Mouse (Mus musculus) limb, embryonic 14.5 days (tissue): Measurements from ENCODE around the gene Tvp23a. TPM values are rescaled to one million over a fixed set of nuclear protein-coding genes. Genes with fewer than 3 reads are reported as not detected.

Experiments used
- ATAC-seq: fragments of 200-750 bp; cut with Nextera tagmentation; 2 replicates; pipeline ENCODE4 v1.8.0; 2017; ENCODE audit warnings: low read depth, moderate number of reproducible peaks, moderate TSS enrichment; ENCODE audit not compliant: low FRiP score
- DNase-seq: peaks from one replicate; pipeline ENCODE4 v3.0.0-alpha.2; 2015; ENCODE audit warnings: low spot score
- H3K27ac ChIP-seq: fragments of 300-500 bp; sonication (generic); replicated peaks from 2 replicates; pipeline ENCODE4 v1.5.1; 2014; ENCODE audit warnings: low read depth, mild to moderate bottlenecking, low read length, moderate library complexity, mixed read lengths
- H3K27me3 ChIP-seq: fragments of 300-500 bp; sonication (generic); 2 replicates; pipeline ENCODE4 v1.6.1; 2014; ENCODE audit warnings: low read length, mixed read lengths; ENCODE audit not compliant: control insufficient read depth, insufficient read depth
- H3K36me3 ChIP-seq: fragments of 300-500 bp; sonication (generic); 2 replicates; pipeline ENCODE4 v1.6.1; 2014; ENCODE audit warnings: mild to moderate bottlenecking, low read length, moderate library complexity, mixed read lengths; ENCODE audit not compliant: control insufficient read depth, insufficient read depth
- H3K4me1 ChIP-seq: fragments of 300-500 bp; sonication (generic); 2 replicates; pipeline ENCODE4 v1.6.1; 2014; ENCODE audit warnings: antibody characterized with exemption, low read length, mixed read lengths; ENCODE audit not compliant: control insufficient read depth, insufficient read depth
- H3K4me2 ChIP-seq: fragments of 300-500 bp; sonication (generic); replicated peaks from 2 replicates; pipeline ENCODE4 v1.6.1; 2014; ENCODE audit warnings: low read depth, mild to moderate bottlenecking, low read length, moderate library complexity; ENCODE audit not compliant: severe bottlenecking
- H3K4me3 ChIP-seq: fragments of 300-500 bp; sonication (generic); replicated peaks from 2 replicates; pipeline ENCODE4 v1.5.1; 2014; ENCODE audit warnings: low read length
- H3K9ac ChIP-seq: fragments of 300-500 bp; sonication (generic); 2 replicates; pipeline ENCODE4 v1.6.1; 2014; ENCODE audit warnings: mild to moderate bottlenecking, low read depth, low read length, moderate library complexity; ENCODE audit not compliant: severe bottlenecking
- H3K9me3 ChIP-seq: fragments of 300-500 bp; sonication (generic); 2 replicates; pipeline ENCODE4 v1.6.1; 2016; ENCODE audit warnings: low read length; ENCODE audit not compliant: control insufficient read depth
- POLR2A ChIP-seq: fragments of 200-500 bp; IDR thresholded peaks from 2 replicates; pipeline ENCODE4 v1.8.0; 2012; ENCODE audit warnings: inconsistent platforms, mild to moderate bottlenecking, moderate library complexity, borderline replicate concordance; ENCODE audit not compliant: insufficient read depth, insufficient read length; ENCODE audit errors: extremely low read depth
- WGBS: fragments of 180-500 bp; shearing (Covaris S2); extraction: QIAGEN DNeasy Blood & Tissue Kit; methylation state at CpG from one replicate; pipeline ENCODE4 v1.1.7; 2014; 5-methylcytosine and 5-hydroxymethylcytosine counted together
- polyA plus RNA-seq, 2 experiments: library from polyadenylated mRNA; depleted of rRNA in 1 of 2; stranded (reverse) in 1 of 2; unstranded in 1 of 2; fragments of >200 nt; fragmentation: Nextera tagmentation in 1 of 2; extraction: Ambion mirVana in 1 of 2; gene quantifications; 2 replicates each; pipeline versions ENCODE4 v1.2.1 to v1.2.3; 2012 to 2014

The Tvp23a gene
- polyA plus RNA-seq, 2 experiments = 14.0 to 17.7 TPM

DNA sequence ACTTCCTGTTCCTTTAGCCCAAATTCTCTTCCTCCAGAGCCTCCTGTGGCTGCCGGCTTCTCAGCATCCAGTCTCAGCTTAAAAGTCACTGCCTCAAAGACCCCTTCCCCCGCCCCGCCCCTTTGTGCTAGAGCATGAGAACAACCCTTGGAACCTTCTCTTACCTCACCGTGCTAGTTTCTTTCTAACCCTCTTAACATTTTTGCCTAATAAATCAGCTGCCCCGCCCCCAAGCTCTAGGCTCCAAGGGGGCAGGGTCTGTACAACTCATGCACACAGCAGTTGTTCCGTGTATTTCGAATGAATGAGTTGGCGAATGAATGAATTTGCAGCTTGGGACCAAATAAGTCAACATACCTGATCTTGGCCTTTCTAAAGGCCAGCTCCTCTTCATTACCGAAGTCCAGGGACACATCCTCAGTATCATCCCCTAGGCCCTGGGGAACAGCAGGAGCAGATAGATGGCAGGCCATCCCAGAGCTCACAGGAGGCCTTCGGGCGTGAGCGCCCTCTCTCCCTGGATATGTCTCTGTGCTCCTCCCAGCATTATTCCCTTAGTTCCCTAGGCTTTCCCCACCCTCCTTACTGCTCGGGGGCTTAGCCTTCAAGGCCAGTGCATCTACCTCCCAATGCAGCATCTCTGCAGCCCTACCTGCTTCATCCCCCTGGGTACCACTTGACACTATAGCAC, 444 bp downstream of the Tvp23a start:
- no peak for TF ChIP-seq POLR2A
- 18% methylated on average over 13 of the region's 13 CpGs for WGBS
- peak; percentile 60; the same call in 1 of the 2 replicates for ATAC-seq
- Histone ChIP-seq H3K9me3 (no peaks in the 10 kb centered on the region), H3K9ac (peak overlapping the region; percentile 64), H3K27me3 (no peaks in the 10 kb centered on the region), H3K4me1 (peaks cover 7% of the 10 kb centered on the region), H3K27ac (0 out of 2 replicates have a peak overlapping the region, but pooled peaks have one; percentile 0), H3K36me3 (no peaks in the 10 kb centered on the region), H3K4me3 (peak overlapping the region; percentile 52), H3K4me2 (peak overlapping the region; percentile 83)
- no peak for DNase-seq

DNA sequence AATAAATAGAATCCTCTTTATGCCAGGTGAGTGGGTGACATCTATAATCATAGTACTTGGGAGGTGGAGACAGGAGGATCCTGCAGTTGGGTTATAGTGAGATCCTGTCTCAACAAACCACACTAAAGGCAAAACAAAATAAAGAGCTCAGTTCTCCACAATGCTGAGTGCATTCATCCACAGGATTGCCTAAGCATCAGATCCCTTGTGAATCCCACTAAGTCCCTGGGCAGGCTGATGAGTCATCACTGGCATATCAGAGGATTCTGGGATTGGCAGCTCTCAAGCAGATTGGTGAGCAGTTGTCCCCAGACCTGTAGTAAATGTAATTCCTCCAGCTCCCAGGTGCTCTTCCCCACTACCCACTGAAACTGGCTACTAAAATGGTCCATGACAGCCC, 3.4 kb downstream of the Tvp23a start:
- Histone ChIP-seq H3K9me3 (no peaks in the 10 kb centered on the region), H3K27ac (no peak overlapping the region), H3K9ac (no peak overlapping the region), H3K4me3 (no peak overlapping the region), H3K36me3 (no peaks in the 10 kb centered on the region), H3K4me1 (peaks cover 7% of the 10 kb centered on the region), H3K4me2 (no peak overlapping the region), H3K27me3 (no peaks in the 10 kb centered on the region)
- ATAC-seq (no peak), DNase-seq (no peak)
- no peak for TF ChIP-seq POLR2A

DNA sequence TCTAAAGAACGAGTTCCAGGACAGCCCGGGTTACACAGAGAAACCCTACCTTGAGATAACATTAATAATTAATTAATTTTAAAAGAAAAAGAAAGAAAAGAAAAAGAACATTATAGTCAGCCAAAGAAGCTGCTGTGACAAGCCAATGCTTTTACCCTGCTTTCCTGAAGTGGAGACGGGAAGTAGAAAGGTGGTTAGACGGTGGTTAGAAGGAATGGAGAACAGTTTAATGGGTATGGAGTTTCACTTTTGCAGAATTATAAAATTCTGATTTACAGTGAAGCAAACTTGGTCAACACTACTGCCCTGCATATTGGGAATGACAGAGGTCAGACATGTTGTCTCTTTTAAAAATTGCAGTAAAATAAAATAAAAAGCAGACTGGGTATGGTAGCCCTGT, 5.4 kb downstream of the Tvp23a start:
- Histone ChIP-seq H3K4me3 (no peak overlapping the region), H3K36me3 (no peaks in the 10 kb centered on the region), H3K4me2 (no peak overlapping the region), H3K4me1 (peaks cover 5% of the 10 kb centered on the region), H3K9me3 (no peaks in the 10 kb centered on the region), H3K27me3 (no peaks in the 10 kb centered on the region), H3K9ac (no peak overlapping the region), H3K27ac (no peak overlapping the region)
- DNase-seq (no peak), ATAC-seq (no peak)
- WGBS = 78% methylated on average over 4 of the region's 4 CpGs
- no peak for TF ChIP-seq POLR2A

DNA sequence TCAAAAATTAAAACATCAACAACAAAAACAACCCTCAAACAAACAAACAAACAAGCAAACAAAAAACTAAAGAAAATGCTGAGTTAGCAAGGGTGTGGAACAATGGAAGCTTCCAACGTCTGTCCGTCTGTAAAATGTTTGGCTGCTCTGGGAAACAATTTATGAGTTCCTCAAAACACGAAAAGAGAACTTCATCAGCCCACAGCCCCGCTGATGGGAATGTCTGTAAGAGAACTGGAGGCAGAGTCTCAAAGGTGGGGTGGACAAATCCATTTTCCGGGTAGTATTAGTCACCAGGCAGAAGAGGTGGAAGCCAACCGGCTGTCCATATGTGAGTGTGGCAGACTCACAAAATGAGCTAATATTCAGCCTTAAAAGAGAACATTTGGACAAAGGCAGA, 5.8 kb downstream of the Tvp23a start:
- no peak overlapping the region for H3K4me3 ChIP-seq
- H3K4me1 ChIP-seq = peaks cover 2% of the 10 kb centered on the region
- H3K4me2 ChIP-seq = no peak overlapping the region
- no peaks in the 10 kb centered on the region for H3K27me3 ChIP-seq
- ATAC-seq (no peak), DNase-seq (no peak)
- H3K9me3 ChIP-seq = no peaks in the 10 kb centered on the region
- H3K36me3 ChIP-seq = no peaks in the 10 kb centered on the region
- no peak for TF ChIP-seq POLR2A
- no peak overlapping the region for H3K9ac ChIP-seq
- WGBS = 80% methylated on average over 6 of the region's 6 CpGs
- no peak overlapping the region for H3K27ac ChIP-seq

DNA sequence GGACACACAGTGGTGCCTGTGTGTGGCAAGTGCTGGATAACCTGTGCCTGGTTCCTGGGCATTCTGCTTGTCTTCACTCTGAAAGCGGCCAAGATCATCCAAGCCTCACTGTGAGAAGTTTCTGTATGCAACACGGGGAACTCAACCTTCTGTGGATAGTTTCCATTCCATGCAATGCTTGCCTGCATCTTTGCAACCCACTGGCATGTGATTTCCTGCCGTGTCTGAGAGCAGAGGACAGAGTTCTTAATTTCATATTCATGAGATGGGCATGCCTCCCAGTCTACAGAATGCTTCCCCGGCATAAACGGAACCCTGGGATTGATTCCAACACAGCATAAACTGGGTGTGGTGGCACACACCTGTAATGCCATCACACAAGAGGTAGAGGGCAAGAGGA, 9.1 kb downstream of the Tvp23a start:
- Histone ChIP-seq H3K4me3 (no peak overlapping the region), H3K4me2 (no peak overlapping the region), H3K36me3 (no peaks in the 10 kb centered on the region), H3K9me3 (no peaks in the 10 kb centered on the region), H3K27ac (no peak overlapping the region), H3K27me3 (no peaks in the 10 kb centered on the region), H3K4me1 (no peaks in the 10 kb centered on the region), H3K9ac (no peak overlapping the region)
- ATAC-seq = no peak
- no peak for TF ChIP-seq POLR2A
- no peak for DNase-seq
- 91% methylated on average over 5 of the region's 5 CpGs for WGBS
